In genomic region chr19:5457746-5458442, GRCm38 (mm10) we compare ENCODE assay signal across 8 mouse cellular contexts. TPM values are rescaled to one million over a fixed set of nuclear protein-coding genes. Genes with fewer than 3 reads are reported as not detected.
DNase-seq lines count a peak whose midpoint lies in the region; ATAC-seq and TF ChIP-seq lines count a peak whose summit lies in the region.

Gene Ccdc85b (minus strand): TSS chr19:5457894.

- peak within 1 kb of the TSS; percentile 98 for H3K27ac ChIP-seq in forebrain, postnatal 0 days (ENCODE audit: low read depth, low read length)
- peak within 1 kb of the TSS; percentile 10 for H3K27ac ChIP-seq in limb, embryonic 11.5 days (replicated peaks; ENCODE audit: low read depth, low read length)
- H3K27ac ChIP-seq in stomach, embryonic 14.5 days (ENCODE audit: low read length), result peak within 1 kb of the TSS; percentile 87

- H3K4me1 ChIP-seq in forebrain, postnatal 0 days (ENCODE audit: insufficient read depth), result peaks cover 33% of the 10 kb centered on the region
- peaks cover 21% of the 10 kb centered on the region for H3K4me1 ChIP-seq in limb, embryonic 11.5 days (ENCODE audit: control insufficient read depth, insufficient read depth, low read length)
- peaks cover 30% of the 10 kb centered on the region for H3K4me1 ChIP-seq in stomach, embryonic 14.5 days (ENCODE audit: control insufficient read depth, insufficient read depth, low read length)

- H3K9me3 ChIP-seq in forebrain, postnatal 0 days (ENCODE audit: low read length), result no peaks in the 10 kb centered on the region
- no peaks in the 10 kb centered on the region for H3K9me3 ChIP-seq in limb, embryonic 11.5 days (ENCODE audit: control insufficient read depth, low read length)
- no peaks in the 10 kb centered on the region for H3K9me3 ChIP-seq in stomach, embryonic 14.5 days (ENCODE audit: control insufficient read depth, low read depth, low read length)

- H3K36me3 ChIP-seq in forebrain, postnatal 0 days (ENCODE audit: insufficient read depth), result peaks cover 15% of the 10 kb centered on the region
- peaks cover under 1% of the 10 kb centered on the region; the same call in 1 of the 2 replicates for H3K36me3 ChIP-seq in limb, embryonic 11.5 days (ENCODE audit: control insufficient read depth, insufficient read depth, low read length)
- peaks cover 16% of the 10 kb centered on the region for H3K36me3 ChIP-seq in stomach, embryonic 14.5 days (ENCODE audit: control insufficient read depth, insufficient read depth, low read length)

- 15% methylated on average over 14 of the region's 14 CpGs for WGBS in forebrain, postnatal 0 days
- 19% methylated on average over 14 of the region's 14 CpGs for WGBS in limb, embryonic 11.5 days
- 7% methylated on average over 14 of the region's 14 CpGs for WGBS in stomach, embryonic 14.5 days

- ATAC-seq in forebrain, postnatal 0 days, result peak; percentile 5
- ATAC-seq in limb, embryonic 11.5 days (ENCODE audit: insufficient number of reproducible peaks, low FRiP score, low TSS enrichment, low read depth), result no peak; the same call in 1 of the 2 replicates
- ATAC-seq in stomach, embryonic 14.5 days (ENCODE audit: insufficient number of reproducible peaks, insufficient read depth, low FRiP score, low read depth), result peak; percentile 8; the same call in 1 of the 2 replicates

- H3K4me2 ChIP-seq in forebrain, postnatal 0 days (ENCODE audit: low read depth), result peak within 1 kb of the TSS; percentile 96
- peak within 1 kb of the TSS; percentile 98 for H3K4me2 ChIP-seq in limb, embryonic 11.5 days (ENCODE audit: low read depth, severe bottlenecking)
- H3K4me2 ChIP-seq in stomach, embryonic 14.5 days (replicated peaks; ENCODE audit: low read depth, low read length), result peak within 1 kb of the TSS; percentile 99

- no peak for TF ChIP-seq CTCF in forebrain, postnatal 0 days (IDR thresholded peaks at IDR 0.05; ENCODE audit: low read depth)

- H3K27me3 ChIP-seq in forebrain, postnatal 0 days (ENCODE audit: insufficient read depth, low read length), result no peaks in the 10 kb centered on the region
- H3K27me3 ChIP-seq in limb, embryonic 11.5 days (ENCODE audit: control insufficient read depth, insufficient read depth, low read length), result no peaks in the 10 kb centered on the region
- H3K27me3 ChIP-seq in stomach, embryonic 14.5 days (ENCODE audit: control insufficient read depth, insufficient read depth, low read length), result no peaks in the 10 kb centered on the region

- DNase-seq in layer of hippocampus, adult 18-20 months (ENCODE audit: low spot score in 2 of 2), result no peak
- no peak for DNase-seq in layer of hippocampus, adult 9-11 months
- DNase-seq in adrenal gland, postnatal 4 days (ENCODE audit: low spot score in 2 of 2), result no peak
- no peak for DNase-seq in forebrain, postnatal 0 days
- no peak for DNase-seq in limb, embryonic 11.5 days (ENCODE audit: low spot score)
- no peak for DNase-seq in urinary bladder, postnatal 25 days (ENCODE audit: low spot score)
- DNase-seq in spleen, postnatal 14 days (ENCODE audit: low spot score in 2 of 2), result no peak

- peak within 1 kb of the TSS; percentile 96 for H3K9ac ChIP-seq in forebrain, postnatal 0 days
- peak within 1 kb of the TSS; percentile 61 for H3K9ac ChIP-seq in limb, embryonic 11.5 days (ENCODE audit: low read length)
- peak within 1 kb of the TSS; percentile 78 for H3K9ac ChIP-seq in stomach, embryonic 14.5 days (replicated peaks; ENCODE audit: low read depth, low read length)

- H3K4me3 ChIP-seq in forebrain, postnatal 0 days (ENCODE audit: low read depth, low read length), result peak within 1 kb of the TSS; percentile 85
- peak within 1 kb of the TSS; percentile 45 for H3K4me3 ChIP-seq in limb, embryonic 11.5 days (ENCODE audit: low read depth, low read length)
- H3K4me3 ChIP-seq in stomach, embryonic 14.5 days (ENCODE audit: low read depth, low read length), result peak within 1 kb of the TSS; percentile 74

RNA-seq across cellular contexts. Expression of gene Ccdc85b, which starts in this region (rescaled TPM):
- 10 to 100 TPM; 36.5 to 37.0 TPM for total RNA-seq in layer of hippocampus, adult 18-20 months (2021)
- total RNA-seq in adrenal gland, postnatal 4 days (2021), result 10 to 100 TPM; 10.4 to 10.6 TPM
- total RNA-seq in forebrain, postnatal 0 days (2014; rRNA removed), result 19.3 and 21.2 TPM in 2 replicates
- polyA plus RNA-seq in forebrain, postnatal 0 days (2015; fragmentation: Nextera tagmentation; extraction: Ambion mirVana), result 15.3 and 16.2 TPM in 2 replicates
- polyA plus RNA-seq in limb, embryonic 11.5 days (2014; fragmentation: Nextera tagmentation; extraction: Ambion mirVana), result 7.9 and 9.2 TPM in 2 replicates
- polyA plus RNA-seq in stomach, embryonic 14.5 days (2014; fragmentation: Nextera tagmentation; extraction: Ambion mirVana), result 6.8 and 7.8 TPM in 2 replicates

Comparison
In these comparisons a context has a peak if more than half of its experiments do, and no peak if none do; other contexts are left out.
1. H3K27ac ChIP-seq: peak in every context shown above with its lines; median percentile 98 in forebrain, postnatal 0 days; 87 in stomach, embryonic 14.5 days; 10 in limb, embryonic 11.5 days.